Mouse (Mus musculus) neural tube, embryonic 15.5 days (tissue): ENCODE measurements at regions not wholly inside any gene's neighbourhood (a gene's known extent, or its start where the extent isn't known, plus 50 kb on each side); places are given as distances from the start of the nearest gene placed in this dataset.

Experiments
- ATAC-seq: fragments of 200-750 bp; cut with Nextera tagmentation; 2 replicates; pipeline ENCODE4 v1.8.0; 2017; ENCODE audit warnings: mild to moderate bottlenecking, moderate TSS enrichment, moderate library complexity; ENCODE audit not compliant: low FRiP score
- H3K27ac ChIP-seq: fragments of 300-500 bp; sonication (generic); replicated peaks from 2 replicates; pipeline ENCODE4 v1.5.1; 2015; ENCODE audit warnings: mild to moderate bottlenecking, inconsistent platforms
- H3K27me3 ChIP-seq: fragments of 300-500 bp; sonication (generic); replicated peaks from 2 replicates; pipeline ENCODE4 v1.6.1; 2015; ENCODE audit warnings: inconsistent platforms
- H3K36me3 ChIP-seq: fragments of 300-500 bp; sonication (generic); 2 replicates; pipeline ENCODE4 v1.6.1; 2015; ENCODE audit warnings: inconsistent platforms
- H3K4me1 ChIP-seq: fragments of 300-500 bp; sonication (generic); 2 replicates; pipeline ENCODE4 v1.6.1; 2015; ENCODE audit warnings: inconsistent platforms
- H3K4me2 ChIP-seq: fragments of 300-500 bp; sonication (generic); 2 replicates; pipeline ENCODE4 v1.6.1; 2015; ENCODE audit warnings: inconsistent platforms, mild to moderate bottlenecking, moderate library complexity
- H3K4me3 ChIP-seq: fragments of 300-500 bp; sonication (generic); replicated peaks from 2 replicates; pipeline ENCODE4 v1.5.1; 2015; ENCODE audit warnings: mild to moderate bottlenecking, inconsistent platforms
- H3K9ac ChIP-seq: fragments of 300-500 bp; sonication (generic); replicated peaks from 2 replicates; pipeline ENCODE4 v1.6.1; 2015; ENCODE audit warnings: mild to moderate bottlenecking, inconsistent platforms
- H3K9me3 ChIP-seq: fragments of 300-500 bp; sonication (generic); replicated peaks from 2 replicates; pipeline ENCODE4 v1.6.1; 2016; ENCODE audit warnings: inconsistent platforms
- WGBS: fragments of 180-500 bp; shearing (Covaris S2); methylation state at CpG from one replicate; pipeline ENCODE4 v1.1.7; 2015; ENCODE audit warnings: mixed read lengths; 5-methylcytosine and 5-hydroxymethylcytosine counted together

DNA sequence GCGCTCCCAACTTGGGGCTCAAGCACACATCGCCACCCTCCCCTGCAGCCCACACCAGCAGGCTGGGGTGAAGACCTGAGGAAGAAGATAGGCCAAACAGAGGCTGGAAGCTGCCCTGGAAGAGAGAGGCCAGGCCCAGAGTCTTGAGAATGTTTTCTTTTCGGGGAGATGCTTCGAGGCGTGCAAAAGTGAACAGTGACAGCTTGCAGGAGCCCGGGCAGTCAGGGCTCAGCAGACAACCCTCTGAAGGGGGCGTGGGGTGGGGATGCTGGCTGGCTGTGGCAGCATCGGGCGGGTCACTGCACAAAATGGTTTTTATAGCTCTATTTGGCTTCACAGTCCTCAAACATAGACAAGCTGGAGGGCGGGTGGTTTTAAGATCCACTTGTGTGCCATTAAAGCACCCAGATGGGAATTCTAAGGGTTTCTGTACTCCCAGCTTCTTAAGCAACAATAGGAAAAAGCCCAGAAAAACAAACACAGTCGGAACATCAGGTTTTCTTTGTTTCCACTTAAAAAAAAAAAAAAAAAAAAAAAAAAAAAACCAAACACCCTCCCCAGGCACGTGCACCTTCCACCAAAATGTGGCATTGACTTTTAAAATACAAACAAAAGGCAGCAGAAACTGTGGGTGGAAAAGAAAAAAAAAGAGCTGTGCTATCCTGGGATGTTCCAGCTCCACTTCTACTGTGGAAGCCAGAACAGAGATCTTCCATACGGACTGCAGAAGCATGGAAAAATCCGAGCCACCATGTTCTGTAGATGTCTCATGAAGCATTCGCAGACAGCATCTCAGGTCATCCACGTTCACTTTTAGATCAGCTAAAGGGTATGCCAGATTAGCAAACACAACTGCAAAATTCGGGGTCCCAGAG, 123.5 kb downstream of the Ly86 start:
- WGBS: 36% methylated on average over 17 of the region's 17 CpGs
- peak; percentile 62; the same call in 1 of the 2 replicates for ATAC-seq
- Histone ChIP-seq H3K4me1 (peaks cover 14% of the 10 kb centered on the region), H3K36me3 (no peaks in the 10 kb centered on the region), H3K27me3 (no peaks in the 10 kb centered on the region), H3K9ac (no peak overlapping the region), H3K4me2 (peak overlapping the region; percentile 31), H3K9me3 (no peaks in the 10 kb centered on the region), H3K27ac (peak overlapping the region; percentile 41; the same call in 1 of the 2 replicates), H3K4me3 (no peak overlapping the region)

DNA sequence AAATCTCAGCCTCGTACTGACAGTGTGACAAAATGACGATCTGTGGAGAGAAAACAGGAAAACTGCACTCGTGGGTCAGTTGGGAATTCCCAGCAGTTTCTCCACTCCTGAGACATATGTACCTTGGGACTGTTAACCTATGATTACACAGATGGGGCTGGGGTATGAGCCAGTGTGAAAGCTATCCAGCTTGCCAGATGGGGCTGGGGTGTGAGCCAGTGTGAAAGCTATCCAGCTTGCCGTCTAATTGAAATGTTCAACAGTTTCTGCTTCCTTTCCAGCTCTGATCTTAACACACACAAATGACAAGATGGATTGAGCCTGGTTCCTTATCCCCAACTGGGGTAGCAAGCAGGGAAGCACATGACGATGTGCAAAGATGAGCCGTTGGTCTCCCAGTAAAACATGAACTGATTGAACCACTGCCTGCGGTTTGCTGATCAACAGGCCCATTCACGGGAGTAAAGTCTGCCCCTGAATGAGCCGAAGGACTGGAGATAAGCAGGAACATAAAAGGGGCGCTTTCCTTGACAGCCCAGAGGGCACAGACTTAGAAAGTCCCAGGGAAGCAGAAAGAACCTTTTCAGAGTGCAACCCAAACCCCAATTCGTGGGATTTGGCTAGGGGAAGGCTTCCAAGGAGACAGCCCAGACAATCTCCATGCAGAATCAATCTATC, 125.4 kb downstream of the Ly86 start:
- no peaks in the 10 kb centered on the region for H3K27me3 ChIP-seq

DNA sequence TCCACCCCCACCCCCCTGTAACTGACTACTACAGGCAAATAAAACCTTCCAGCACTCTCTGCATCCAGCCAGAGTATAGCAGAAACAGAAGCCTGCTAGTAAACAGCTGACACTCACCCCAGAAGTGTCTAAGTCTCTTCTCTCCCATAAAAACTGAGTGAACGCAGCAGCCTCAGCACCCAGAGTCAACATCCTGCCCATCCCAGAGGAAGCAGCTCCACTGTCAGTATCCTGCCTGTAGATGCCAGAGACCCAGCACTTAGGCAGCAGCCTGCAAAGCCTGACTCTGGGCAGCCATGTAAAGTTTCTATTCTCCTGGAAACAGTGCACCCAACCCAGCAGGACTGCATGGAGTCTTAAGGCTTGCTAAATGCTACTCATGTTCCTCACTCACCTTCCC, 128.4 kb downstream of the Ly86 start:
- 56% methylated on average over 1 of the region's 1 CpGs for WGBS

More for the DNA sequence above, 125.4 kb downstream of the Ly86 start:
- no peaks in the 10 kb centered on the region for H3K9me3 ChIP-seq
- H3K4me1 ChIP-seq: peaks cover 14% of the 10 kb centered on the region
- no peaks in the 10 kb centered on the region for H3K36me3 ChIP-seq
- H3K27ac ChIP-seq: no peak overlapping the region
- 34% methylated on average over 11 of the region's 11 CpGs for WGBS
- H3K4me2 ChIP-seq: no peak overlapping the region
- ATAC-seq: no peak
- no peak overlapping the region for H3K4me3 ChIP-seq
- H3K9ac ChIP-seq: no peak overlapping the region

DNA sequence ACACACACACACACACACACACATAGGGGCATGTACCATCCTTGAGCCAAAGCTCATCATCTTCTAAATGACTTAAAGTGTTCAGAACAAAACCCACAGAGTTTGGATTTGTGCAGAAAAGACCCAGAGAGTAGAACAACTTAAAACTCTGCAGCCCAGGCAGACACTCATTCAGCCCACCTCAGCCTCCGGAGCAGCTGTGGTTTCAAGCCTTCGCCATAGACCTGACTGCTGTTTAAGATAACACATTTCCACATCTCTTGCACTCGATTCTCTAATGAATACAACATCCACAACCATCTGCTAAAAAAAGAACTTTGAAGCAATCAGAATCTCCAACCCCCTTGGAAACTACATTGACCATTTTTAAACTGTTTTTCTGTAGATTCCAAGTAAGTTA, 130.8 kb downstream of the Ly86 start:
- Histone ChIP-seq H3K4me2 (no peak overlapping the region), H3K4me1 (peaks cover 17% of the 10 kb centered on the region), H3K36me3 (no peaks in the 10 kb centered on the region), H3K27me3 (peaks cover 6% of the 10 kb centered on the region; the same call in 1 of the 2 replicates), H3K27ac (no peak overlapping the region), H3K9me3 (no peaks in the 10 kb centered on the region), H3K9ac (no peak overlapping the region), H3K4me3 (no peak overlapping the region)
- ATAC-seq: no peak
- WGBS: 83% methylated on average over 3 of the region's 3 CpGs

More for the DNA sequence above, 128.4 kb downstream of the Ly86 start:
- ATAC-seq: no peak
- no peaks in the 10 kb centered on the region for H3K9me3 ChIP-seq
- H3K27ac ChIP-seq: no peak overlapping the region
- no peak overlapping the region for H3K9ac ChIP-seq
- H3K36me3 ChIP-seq: no peaks in the 10 kb centered on the region
- H3K4me3 ChIP-seq: no peak overlapping the region
- H3K27me3 ChIP-seq: peaks cover 6% of the 10 kb centered on the region; the same call in 1 of the 2 replicates
- peaks cover 21% of the 10 kb centered on the region for H3K4me1 ChIP-seq
- H3K4me2 ChIP-seq: no peak overlapping the region

DNA sequence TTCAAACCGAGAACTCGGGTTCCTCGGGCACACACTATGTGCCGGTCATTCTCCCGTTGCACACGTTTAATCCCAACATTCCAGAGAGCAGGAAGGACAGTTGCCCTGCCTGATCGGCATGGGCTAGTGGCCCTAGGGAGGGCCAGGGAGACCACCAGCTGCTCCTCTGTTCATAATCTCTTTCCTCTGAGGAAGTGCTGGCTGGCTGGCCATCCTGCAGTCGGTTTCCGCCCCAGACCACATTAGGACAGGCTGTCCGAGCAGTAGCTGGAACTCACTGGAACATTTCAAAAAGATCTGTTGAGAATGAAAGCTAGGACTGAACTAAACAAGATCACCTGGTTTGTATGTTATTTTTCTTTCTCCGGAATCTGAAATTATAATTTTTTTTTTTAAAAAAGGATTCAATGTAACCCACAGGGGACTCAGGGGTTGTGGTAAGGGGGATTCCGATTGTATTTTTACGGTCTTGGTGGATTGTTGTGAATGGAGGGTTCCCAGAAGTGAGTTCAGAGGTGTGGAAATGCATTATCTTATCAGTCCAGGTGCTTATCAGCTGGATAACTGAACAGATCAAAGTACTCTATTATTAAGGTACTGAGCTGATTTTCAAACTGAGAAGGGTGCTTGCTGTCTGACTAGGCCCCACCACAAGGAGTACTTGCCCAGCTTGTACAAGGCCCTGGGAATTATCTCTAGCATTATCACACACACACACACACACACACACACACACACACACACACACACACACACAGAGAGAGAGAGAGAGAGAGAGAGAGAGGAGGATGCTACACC, 131.4 kb downstream of the Ly86 start:
- no peak for ATAC-seq
- peaks cover 16% of the 10 kb centered on the region for H3K4me1 ChIP-seq
- WGBS: 76% methylated on average over 13 of the region's 13 CpGs
- H3K4me3 ChIP-seq: no peak overlapping the region
- no peaks in the 10 kb centered on the region for H3K36me3 ChIP-seq
- H3K27me3 ChIP-seq: peaks cover 6% of the 10 kb centered on the region; the same call in 1 of the 2 replicates
- H3K9ac ChIP-seq: no peak overlapping the region
- H3K9me3 ChIP-seq: no peaks in the 10 kb centered on the region
- H3K4me2 ChIP-seq: no peak overlapping the region
- H3K27ac ChIP-seq: no peak overlapping the region; the same call in 1 of the 2 replicates

DNA sequence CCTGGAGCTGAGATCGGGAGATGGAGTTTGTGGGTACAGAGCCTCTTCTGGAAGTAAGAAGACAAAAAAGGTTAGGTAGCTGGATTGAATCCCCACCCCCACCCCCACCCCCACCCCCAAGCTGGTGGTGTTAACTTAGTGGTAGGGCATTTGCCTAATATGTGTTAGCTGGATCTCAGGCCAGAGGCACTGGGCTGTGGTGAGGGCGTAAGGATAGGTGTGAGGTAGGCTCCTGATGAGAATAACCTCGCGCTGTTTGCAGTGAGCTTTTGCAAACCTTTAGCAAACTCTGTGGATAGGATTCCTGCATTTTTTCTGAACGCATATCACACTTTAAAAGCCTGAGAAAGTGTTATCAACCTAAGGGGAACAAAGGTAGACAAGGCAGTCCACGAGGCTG, 132.3 kb downstream of the Ly86 start:
- no peak overlapping the region for H3K27ac ChIP-seq
- peaks cover 6% of the 10 kb centered on the region; the same call in 1 of the 2 replicates for H3K27me3 ChIP-seq
- peak overlapping the region; percentile 23; the same call in 1 of the 2 replicates for H3K4me3 ChIP-seq
- H3K36me3 ChIP-seq: no peaks in the 10 kb centered on the region
- H3K4me1 ChIP-seq: peaks cover 16% of the 10 kb centered on the region
- no peaks in the 10 kb centered on the region for H3K9me3 ChIP-seq
- ATAC-seq: no peak
- H3K9ac ChIP-seq: no peak overlapping the region
- 24% methylated on average over 6 of the region's 6 CpGs for WGBS
- peak overlapping the region; percentile 56 for H3K4me2 ChIP-seq

DNA sequence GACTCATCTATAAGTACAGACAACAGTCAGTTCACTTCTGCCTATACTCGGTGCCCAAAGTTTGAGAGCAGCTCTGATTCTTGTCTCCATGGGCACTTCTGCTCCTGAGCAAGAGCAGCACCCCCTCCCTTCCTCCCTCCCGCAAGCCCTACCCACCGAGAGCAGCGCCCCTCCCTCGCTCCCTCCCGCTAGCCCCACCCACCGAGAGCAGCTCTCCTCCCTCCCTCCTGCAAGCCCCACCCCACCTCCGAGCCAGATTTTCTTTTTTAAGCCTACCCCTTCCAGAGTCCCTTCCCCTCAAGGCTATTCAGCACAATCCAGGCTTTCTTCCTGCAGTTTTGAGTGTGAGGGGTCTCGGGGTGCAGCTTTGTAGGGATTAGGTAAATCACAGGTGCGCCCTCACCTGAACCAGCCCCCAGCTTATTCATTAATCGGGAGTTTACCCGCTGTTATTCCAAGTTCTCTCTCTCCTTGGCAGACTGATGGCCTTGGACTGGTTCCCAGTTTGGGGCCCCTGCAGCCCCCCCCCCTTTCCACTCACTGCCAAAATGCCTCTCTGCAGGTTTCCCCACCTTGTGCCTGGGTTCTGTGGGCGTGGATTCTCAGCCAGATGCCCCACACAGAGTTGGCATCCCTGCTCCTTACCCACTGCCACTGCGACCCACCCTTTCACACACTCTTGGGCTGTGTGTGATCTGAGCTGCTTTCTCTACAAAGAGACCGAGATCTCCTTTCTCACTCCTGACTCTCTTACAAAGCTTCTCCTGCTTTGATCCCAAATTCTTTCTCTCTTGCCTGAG, 132.9 kb downstream of the Ly86 start:
- H3K27me3 ChIP-seq: peaks cover 6% of the 10 kb centered on the region; the same call in 1 of the 2 replicates
- H3K4me3 ChIP-seq: peak overlapping the region; percentile 23
- H3K36me3 ChIP-seq: no peaks in the 10 kb centered on the region
- 0 out of 2 replicates have a peak overlapping the region, but pooled peaks have one; percentile 18 for H3K27ac ChIP-seq
- H3K9ac ChIP-seq: no peak overlapping the region
- ATAC-seq: peak; percentile 65; the same call in 1 of the 2 replicates
- no peaks in the 10 kb centered on the region for H3K9me3 ChIP-seq
- peaks cover 20% of the 10 kb centered on the region for H3K4me1 ChIP-seq
- peak overlapping the region; percentile 56 for H3K4me2 ChIP-seq
- 2% methylated on average over 14 of the region's 15 CpGs for WGBS

DNA sequence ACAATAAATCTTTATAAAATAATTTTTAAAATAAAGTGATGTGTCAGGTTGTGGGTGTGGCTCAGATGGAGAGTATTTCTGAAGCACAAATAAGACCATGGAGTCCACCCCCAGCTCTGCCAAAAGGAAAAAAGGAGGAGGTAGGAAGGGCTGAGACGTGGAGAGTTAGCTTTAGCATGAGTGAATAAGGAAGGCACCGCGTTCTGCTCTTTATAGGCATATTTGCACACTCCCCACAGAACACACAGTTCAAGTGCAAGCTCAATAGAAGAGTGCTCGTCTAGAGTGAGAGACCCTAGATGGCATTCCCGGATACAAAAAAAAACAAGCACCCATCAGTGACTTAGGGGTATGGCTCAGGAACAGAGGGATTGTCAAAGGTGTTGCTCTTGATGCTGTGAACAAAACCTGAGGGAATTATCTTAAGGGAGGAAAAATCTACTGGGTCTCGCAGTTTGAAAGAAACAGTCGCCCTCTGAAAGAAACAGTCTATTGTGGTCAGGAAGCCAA, 134.2 kb downstream of the Ly86 start:
- H3K27ac ChIP-seq: no peak overlapping the region
- peaks cover 28% of the 10 kb centered on the region for H3K4me1 ChIP-seq
- H3K4me2 ChIP-seq: no peak overlapping the region
- 81% methylated on average over 7 of the region's 7 CpGs for WGBS
- H3K36me3 ChIP-seq: no peaks in the 10 kb centered on the region
- no peaks in the 10 kb centered on the region for H3K9me3 ChIP-seq
- no peak overlapping the region for H3K9ac ChIP-seq
- no peak overlapping the region for H3K4me3 ChIP-seq
- H3K27me3 ChIP-seq: peaks cover 6% of the 10 kb centered on the region; the same call in 1 of the 2 replicates
- ATAC-seq: no peak

DNA sequence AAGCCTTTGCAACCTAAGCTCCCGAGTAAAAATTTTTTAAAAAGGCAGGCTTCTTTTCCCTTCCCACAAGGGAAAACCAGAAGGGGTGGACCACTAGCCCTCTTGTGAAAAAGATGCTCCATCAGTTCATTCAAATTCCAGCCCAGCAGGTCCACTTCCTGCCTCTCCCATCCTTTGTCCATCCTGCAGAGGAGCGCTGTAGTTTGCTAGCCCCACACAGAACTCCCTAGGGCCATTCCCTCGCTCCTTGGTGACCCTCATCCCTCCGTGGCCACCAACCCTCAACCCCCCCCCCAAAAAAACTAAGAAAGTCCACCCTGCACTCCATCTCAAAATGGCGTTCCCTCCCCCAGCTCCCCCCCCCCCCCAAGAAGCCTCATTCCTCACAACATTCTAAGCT, 136.5 kb downstream of the Ly86 start:
- Histone ChIP-seq H3K4me3 (no peak overlapping the region), H3K27ac (no peak overlapping the region), H3K27me3 (peaks cover 6% of the 10 kb centered on the region; the same call in 1 of the 2 replicates), H3K36me3 (no peaks in the 10 kb centered on the region), H3K4me2 (no peak overlapping the region), H3K4me1 (peaks cover 28% of the 10 kb centered on the region), H3K9me3 (no peaks in the 10 kb centered on the region), H3K9ac (no peak overlapping the region)
- 59% methylated on average over 5 of the region's 5 CpGs for WGBS
- no peak for ATAC-seq

DNA sequence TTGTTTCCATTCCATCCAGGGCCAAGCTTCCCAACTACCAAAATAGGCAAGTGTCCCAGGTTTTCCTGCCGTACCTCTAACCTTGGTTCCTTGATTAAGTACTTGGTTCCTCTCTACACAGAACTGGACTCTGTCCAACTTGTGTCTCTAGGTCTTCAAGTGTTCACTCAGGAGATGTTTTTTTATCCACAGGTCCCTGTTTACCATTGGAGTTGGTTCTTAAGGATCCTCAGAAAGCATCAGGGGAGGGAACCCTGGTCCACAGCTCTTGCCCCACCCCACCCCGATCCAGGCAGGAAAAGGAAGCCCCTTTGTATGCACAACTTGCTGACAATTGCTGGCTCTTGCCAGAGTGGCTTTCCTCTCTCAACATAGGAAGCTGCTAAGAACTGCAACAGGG, 137.0 kb downstream of the Ly86 start:
- peaks cover 5% of the 10 kb centered on the region; the same call in 1 of the 2 replicates for H3K27me3 ChIP-seq
- no peak for ATAC-seq
- H3K36me3 ChIP-seq: no peaks in the 10 kb centered on the region
- WGBS: 49% methylated on average over 2 of the region's 2 CpGs
- no peaks in the 10 kb centered on the region for H3K9me3 ChIP-seq
- no peak overlapping the region for H3K4me2 ChIP-seq
- no peak overlapping the region for H3K9ac ChIP-seq
- no peak overlapping the region for H3K27ac ChIP-seq
- H3K4me1 ChIP-seq: peaks cover 28% of the 10 kb centered on the region
- no peak overlapping the region for H3K4me3 ChIP-seq
